Mouse (Mus musculus): ENCODE results near the gene Epn2. TPM values are rescaled to one million over a fixed set of nuclear protein-coding genes. Genes with fewer than 3 reads are reported as not detected.

Gene Epn2
- polyA plus RNA-seq, 2 experiments: 1.7 to 1.9 TPM

DNA sequence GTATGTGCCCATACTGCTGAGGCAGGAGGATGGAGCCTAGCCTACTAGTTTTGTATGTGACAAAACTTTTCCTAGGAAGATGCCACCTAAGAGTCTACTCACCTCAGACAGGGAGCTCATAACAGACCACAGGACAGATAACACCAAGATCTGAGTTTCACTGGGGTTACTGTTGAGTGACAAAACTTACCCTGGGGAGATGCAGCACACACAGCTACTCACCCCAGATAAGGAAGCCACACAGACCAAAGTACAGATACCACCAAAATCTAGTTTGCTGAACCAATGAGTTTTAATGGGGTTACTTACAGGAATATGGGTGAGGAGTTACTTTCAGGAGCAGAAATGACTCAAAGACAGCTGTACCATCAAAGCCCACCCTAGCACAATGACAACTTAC, 13.6 kb upstream of the Epn2 start:
- Histone ChIP-seq H3K27me3 (ENCODE audit: control insufficient read depth, insufficient read depth, low read length) (no peaks in the 10 kb centered on the region), H3K36me3 (replicated peaks; ENCODE audit: control insufficient read depth, insufficient read depth, low read depth) (no peaks in the 10 kb centered on the region), H3K4me1 (replicated peaks; ENCODE audit: control insufficient read depth in 2 of 2, insufficient read depth in 2 of 2, low read length in 1 of 2) (no peaks in the 10 kb centered on the region), H3K9ac (replicated peaks) (no peak overlapping the region), H3K4me2 (ENCODE audit: low read depth) (no peak overlapping the region), H3K27ac (no peak overlapping the region), H3K9me3 (ENCODE audit: control insufficient read depth, low read length) (no peaks in the 10 kb centered on the region), H3K4me3 (ENCODE audit: insufficient read depth in 1 of 2, low read depth in 2 of 2, low read length in 2 of 2) (no peak overlapping the region)
- no peak for DNase-seq (ENCODE audit: low read depth in 3 of 3, low spot score in 3 of 3)
- TF ChIP-seq EP300 (IDR thresholded peaks at IDR 0.05; ENCODE audit: low read depth) (no peak), CTCF (IDR thresholded peaks at IDR 0.05; ENCODE audit: low read depth) (no peak)
- ATAC-seq (ENCODE audit: insufficient read depth): no peak

DNA sequence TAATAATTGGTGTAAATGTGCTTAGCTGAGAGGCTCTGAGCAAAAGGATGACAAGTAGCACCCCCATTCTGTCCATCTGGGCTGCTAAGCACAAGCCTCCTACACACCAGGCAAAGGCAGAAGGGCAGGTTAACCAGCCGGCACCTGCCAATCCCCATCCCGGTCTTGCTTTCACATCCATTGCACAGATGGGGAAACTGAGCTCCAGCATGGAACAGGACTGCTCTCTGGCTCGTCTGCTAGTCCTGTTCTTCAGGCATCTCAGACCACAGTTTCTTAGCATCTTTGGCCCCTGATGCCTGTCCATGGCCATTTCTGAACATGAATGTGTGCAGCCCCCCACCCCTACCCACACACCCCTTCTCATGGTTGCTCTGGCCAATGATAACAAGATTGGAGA, 12.6 kb upstream of the Epn2 start:
- whole genome bisulfite sequencing (ENCODE audit: insufficient replicate concordance): 63% methylated on average over 3 of the region's 3 CpGs
- H3K4me2 ChIP-seq (ENCODE audit: low read depth): no peak overlapping the region
- ATAC-seq (ENCODE audit: insufficient read depth): no peak
- H3K9ac ChIP-seq (replicated peaks): no peak overlapping the region
- no peak for DNase-seq (ENCODE audit: low read depth in 3 of 3, low spot score in 3 of 3)
- no peaks in the 10 kb centered on the region for H3K9me3 ChIP-seq (ENCODE audit: control insufficient read depth, low read length)
- TF ChIP-seq EP300 (IDR thresholded peaks at IDR 0.05; ENCODE audit: low read depth) (no peak), CTCF (IDR thresholded peaks at IDR 0.05; ENCODE audit: low read depth) (no peak)
- no peak overlapping the region for H3K4me3 ChIP-seq (ENCODE audit: insufficient read depth in 1 of 2, low read depth in 2 of 2, low read length in 2 of 2)
- H3K27ac ChIP-seq: no peak overlapping the region
- no peaks in the 10 kb centered on the region for H3K27me3 ChIP-seq (ENCODE audit: control insufficient read depth, insufficient read depth, low read length)
- no peaks in the 10 kb centered on the region for H3K36me3 ChIP-seq (replicated peaks; ENCODE audit: control insufficient read depth, insufficient read depth, low read depth)
- 0 out of 4 replicates have a peak, but pooled peaks cover 0 to 3% of the 10 kb centered on the region in 2 experiments for H3K4me1 ChIP-seq (replicated peaks; ENCODE audit: control insufficient read depth in 2 of 2, insufficient read depth in 2 of 2, low read length in 1 of 2)

- 0 out of 4 replicates have a peak, but pooled peaks cover 0 to 3% of the 10 kb centered on the region in 2 experiments for H3K4me1 ChIP-seq (replicated peaks; ENCODE audit: control insufficient read depth in 2 of 2, insufficient read depth in 2 of 2, low read length in 1 of 2)
- no peaks in the 10 kb centered on the region for H3K36me3 ChIP-seq (replicated peaks; ENCODE audit: control insufficient read depth, insufficient read depth, low read depth)
- H3K9me3 ChIP-seq (ENCODE audit: control insufficient read depth, low read length): no peaks in the 10 kb centered on the region
- WGBS (ENCODE audit: insufficient replicate concordance): 36% methylated on average over 7 of the region's 7 CpGs
- ATAC-seq (ENCODE audit: insufficient read depth): no peak
- no peak overlapping the region for H3K4me3 ChIP-seq (ENCODE audit: insufficient read depth in 1 of 2, low read depth in 2 of 2, low read length in 2 of 2)
- TF ChIP-seq CTCF (IDR thresholded peaks at IDR 0.05; ENCODE audit: low read depth) (no peak), EP300 (IDR thresholded peaks at IDR 0.05; ENCODE audit: low read depth) (no peak)
- no peak overlapping the region for H3K4me2 ChIP-seq (ENCODE audit: low read depth)
- H3K9ac ChIP-seq (replicated peaks): no peak overlapping the region
- H3K27me3 ChIP-seq (ENCODE audit: control insufficient read depth, insufficient read depth, low read length): no peaks in the 10 kb centered on the region
- no peak for DNase-seq (ENCODE audit: low read depth in 3 of 3, low spot score in 3 of 3)
- no peak overlapping the region for H3K27ac ChIP-seq
Measured at GRCm38 (mm10) chr11:61590516-61591213, 11.2 kb upstream of the Epn2 start.

- Histone ChIP-seq H3K4me3 (ENCODE audit: insufficient read depth in 1 of 2, low read depth in 2 of 2, low read length in 2 of 2) (no peak overlapping the region), H3K36me3 (replicated peaks; ENCODE audit: control insufficient read depth, insufficient read depth, low read depth) (no peaks in the 10 kb centered on the region), H3K9me3 (ENCODE audit: control insufficient read depth, low read length) (no peaks in the 10 kb centered on the region), H3K27me3 (ENCODE audit: control insufficient read depth, insufficient read depth, low read length) (no peaks in the 10 kb centered on the region; the same call in 1 of the 2 replicates), H3K4me1 (replicated peaks; ENCODE audit: control insufficient read depth in 2 of 2, insufficient read depth in 2 of 2, low read length in 1 of 2) (0 out of 4 replicates have a peak, but pooled peaks cover 0 to 3% of the 10 kb centered on the region in 2 experiments), H3K4me2 (ENCODE audit: low read depth) (no peak overlapping the region), H3K9ac (replicated peaks) (no peak overlapping the region), H3K27ac (no peak overlapping the region)
- TF ChIP-seq EP300 (IDR thresholded peaks at IDR 0.05; ENCODE audit: low read depth) (no peak), CTCF (IDR thresholded peaks at IDR 0.05; ENCODE audit: low read depth) (no peak)
- ATAC-seq (ENCODE audit: insufficient read depth) (no peak), DNase-seq (ENCODE audit: low read depth in 3 of 3, low spot score in 3 of 3) (no peak)
- 34% methylated on average over 4 of the region's 4 CpGs for WGBS (ENCODE audit: insufficient replicate concordance)
Measured at GRCm38 (mm10) chr11:61585421-61585820, 5.9 kb upstream of the Epn2 start.

DNA sequence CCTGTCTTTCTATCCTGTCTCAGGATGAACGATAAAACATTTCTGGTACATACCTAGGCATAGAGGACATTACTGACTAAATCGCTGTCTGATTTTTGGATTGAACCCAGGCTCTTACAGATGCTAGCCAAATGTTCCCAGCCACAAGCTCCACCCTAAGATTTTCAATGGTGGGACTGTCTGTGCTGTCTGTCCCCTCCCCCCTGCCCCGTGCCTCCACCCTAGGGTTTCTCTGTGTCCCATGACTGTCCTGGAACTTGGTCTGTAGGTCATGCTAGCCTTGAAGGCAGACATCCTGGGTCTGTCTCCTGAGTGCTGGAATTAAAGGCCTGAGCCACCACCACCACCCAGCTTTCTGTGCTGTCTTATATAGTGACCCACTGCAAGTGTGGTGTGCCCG, 5.3 kb upstream of the Epn2 start:
- TF ChIP-seq CTCF (IDR thresholded peaks at IDR 0.05; ENCODE audit: low read depth): no peak
- TF ChIP-seq EP300 (IDR thresholded peaks at IDR 0.05; ENCODE audit: low read depth): no peak
- Histone ChIP-seq H3K27me3 (ENCODE audit: control insufficient read depth, insufficient read depth, low read length) (no peaks in the 10 kb centered on the region; the same call in 1 of the 2 replicates), H3K36me3 (replicated peaks; ENCODE audit: control insufficient read depth, insufficient read depth, low read depth) (no peaks in the 10 kb centered on the region), H3K27ac (no peak overlapping the region), H3K4me3 (ENCODE audit: insufficient read depth in 1 of 2, low read depth in 2 of 2, low read length in 2 of 2) (no peak overlapping the region), H3K9me3 (ENCODE audit: control insufficient read depth, low read length) (no peaks in the 10 kb centered on the region), H3K4me1 (replicated peaks; ENCODE audit: control insufficient read depth in 2 of 2, insufficient read depth in 2 of 2, low read length in 1 of 2) (0 out of 4 replicates have a peak, but pooled peaks cover 0 to 3% of the 10 kb centered on the region in 2 experiments), H3K9ac (replicated peaks) (no peak overlapping the region), H3K4me2 (ENCODE audit: low read depth) (no peak overlapping the region)
- DNase-seq (ENCODE audit: low read depth in 3 of 3, low spot score in 3 of 3): no peak
- 46% methylated on average over 4 of the region's 4 CpGs for WGBS (ENCODE audit: insufficient replicate concordance)
- ATAC-seq (ENCODE audit: insufficient read depth): no peak
